Mouse (Mus musculus): Measurements from ENCODE around the gene Zfp287. TPM values are rescaled to one million over a fixed set of nuclear protein-coding genes. Genes with fewer than 3 reads are reported as not detected.

Gene Zfp287
- total RNA-seq, 2 experiments from 2014 or later: not detected

DNA sequence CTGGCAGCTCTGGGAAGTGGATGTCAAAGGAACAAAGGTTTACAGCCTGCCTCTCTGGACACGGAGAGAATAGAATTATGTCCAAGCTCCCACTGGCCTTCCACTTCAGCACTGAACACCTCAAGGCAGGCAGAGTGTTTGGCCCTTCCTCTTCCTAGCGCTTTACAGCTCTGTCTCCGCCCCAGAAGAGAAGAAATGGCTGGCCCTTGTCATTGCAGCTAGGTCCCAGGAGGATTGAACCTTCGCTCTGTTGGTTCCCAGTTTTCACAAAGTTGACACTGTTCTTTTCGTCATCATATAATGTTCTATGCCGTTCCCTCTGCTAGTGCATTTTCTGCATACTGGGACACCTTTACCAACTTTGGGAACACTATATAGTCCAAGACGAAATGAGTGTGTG, 23.5 kb downstream of the Zfp287 start:
- ATAC-seq (replicated peaks; ENCODE audit: low FRiP score, poor library complexity, severe bottlenecking): no peak

DNA sequence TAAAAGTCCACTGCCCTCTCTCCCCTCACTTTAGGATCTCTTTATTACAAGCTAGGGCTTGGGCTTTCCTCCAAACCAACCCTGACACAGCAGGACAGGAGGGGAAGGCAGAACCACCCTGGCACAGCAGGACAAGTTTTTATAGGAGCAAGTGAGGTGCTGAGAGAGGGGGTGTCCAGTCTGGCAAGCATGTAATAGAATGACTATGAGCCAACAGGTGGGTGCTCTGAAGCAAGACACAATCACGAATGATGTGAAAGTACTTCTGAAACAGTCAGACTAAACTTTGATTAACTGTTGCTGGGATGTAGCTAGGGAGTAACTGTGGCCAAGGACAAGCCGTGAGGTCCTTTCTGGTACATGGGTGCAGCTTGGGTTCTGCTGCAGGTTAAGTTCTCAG, 25.6 kb downstream of the Zfp287 start:
- ATAC-seq (replicated peaks; ENCODE audit: low FRiP score, poor library complexity, severe bottlenecking): no peak

DNA sequence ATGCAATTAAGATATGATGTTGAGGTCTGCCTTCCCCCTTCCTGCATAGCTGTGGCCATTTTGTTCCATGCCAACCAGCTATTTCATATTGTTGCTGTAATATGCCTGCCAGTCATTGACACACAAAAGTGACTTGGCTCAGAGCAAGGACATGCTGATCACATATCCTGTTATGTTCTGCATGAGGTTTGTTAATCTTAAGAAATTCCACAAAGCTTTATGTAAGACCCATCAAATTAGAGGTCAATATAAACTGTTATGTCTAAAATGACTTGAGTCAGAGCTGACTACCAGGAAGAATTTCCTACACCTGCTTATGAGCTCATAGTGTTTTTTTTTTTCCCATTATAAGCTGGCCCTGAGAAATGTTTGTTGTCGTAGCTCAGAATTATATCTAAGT, 30.5 kb downstream of the Zfp287 start:
- ATAC-seq (replicated peaks; ENCODE audit: low FRiP score, poor library complexity, severe bottlenecking): no peak

DNA sequence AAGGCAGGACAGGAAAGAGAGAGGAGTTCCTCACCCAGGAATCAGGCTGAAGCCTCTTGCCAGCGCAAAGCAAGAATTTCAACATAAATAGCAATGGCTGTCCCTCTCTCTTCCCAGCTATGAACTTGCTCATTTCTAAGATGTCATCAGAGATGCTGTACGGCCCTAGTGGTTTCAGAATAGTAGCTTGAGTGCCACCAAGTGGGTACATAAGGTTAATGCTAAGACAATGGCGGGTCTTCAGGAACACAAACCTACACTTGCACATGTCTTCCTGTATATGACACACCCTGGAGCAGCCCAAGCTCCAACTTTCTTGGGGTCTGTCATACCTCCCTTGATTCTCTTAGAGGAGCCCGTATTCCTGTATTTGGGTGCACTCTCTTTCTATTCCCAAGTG, 32.0 kb downstream of the Zfp287 start:
- ATAC-seq (replicated peaks; ENCODE audit: low FRiP score, poor library complexity, severe bottlenecking): no peak

DNA sequence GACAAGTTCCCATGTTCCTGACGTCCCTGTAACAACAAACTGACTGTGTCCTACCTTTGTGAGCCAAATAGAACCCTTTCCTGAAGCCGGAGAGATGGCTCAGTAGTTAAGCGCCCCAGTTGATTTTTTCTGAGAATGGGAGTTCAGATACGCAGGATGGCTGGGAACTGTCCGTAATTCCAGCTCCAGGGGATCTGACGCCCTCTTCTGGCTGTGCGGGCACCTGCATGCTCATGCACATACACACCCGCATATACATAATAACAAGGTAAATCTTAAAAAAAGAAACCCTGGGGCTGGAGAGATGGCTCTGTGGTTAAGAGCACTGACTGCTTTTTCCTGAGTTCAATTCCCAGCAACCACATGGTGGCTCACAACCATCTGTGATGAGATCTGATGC, 36.6 kb downstream of the Zfp287 start:
- no peak for ATAC-seq (replicated peaks; ENCODE audit: low FRiP score, poor library complexity, severe bottlenecking)

DNA sequence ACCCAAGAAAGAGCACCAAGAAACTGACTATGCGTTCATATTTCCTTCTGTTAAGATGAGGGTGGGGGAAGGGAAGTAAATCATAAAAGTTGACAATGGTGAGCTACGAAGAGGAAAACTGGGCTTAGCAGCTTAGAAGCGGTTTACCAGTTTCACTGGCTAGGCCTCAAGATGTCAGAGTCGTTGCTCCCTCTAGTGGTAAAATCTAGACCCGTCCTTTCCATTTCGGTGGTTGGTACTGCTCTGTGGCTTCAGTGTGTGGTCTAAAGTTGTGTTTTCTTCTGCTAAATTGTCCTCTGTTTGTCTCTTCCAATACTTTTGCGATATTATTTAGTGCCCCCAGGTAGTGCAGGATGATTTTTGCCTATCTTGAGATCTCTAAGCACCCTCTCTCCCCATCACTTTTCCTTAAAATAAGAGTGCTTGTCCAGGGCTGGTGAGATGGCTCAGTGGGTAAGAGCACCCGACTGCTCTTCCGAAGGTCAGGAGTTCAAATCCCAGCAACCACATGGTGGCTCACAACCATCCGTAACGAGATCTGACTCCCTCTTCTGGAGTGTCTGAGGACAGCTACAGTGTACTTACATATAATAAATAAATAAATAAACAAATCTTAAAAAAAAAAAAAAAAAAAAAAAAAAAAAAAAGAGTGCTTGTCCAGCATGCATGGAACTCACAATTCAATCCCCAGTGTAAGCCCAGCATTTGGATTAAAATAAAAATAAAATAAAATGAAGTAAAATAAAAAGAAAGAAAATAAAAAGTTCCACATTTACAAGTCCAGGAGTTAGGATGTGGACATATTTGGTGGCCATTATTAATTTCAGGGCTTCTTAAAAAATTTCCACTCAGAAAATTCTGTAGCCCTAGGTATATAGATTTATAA, 38.2 kb downstream of the Zfp287 start:
- ATAC-seq (replicated peaks; ENCODE audit: low FRiP score, poor library complexity, severe bottlenecking): peak; percentile 80

DNA sequence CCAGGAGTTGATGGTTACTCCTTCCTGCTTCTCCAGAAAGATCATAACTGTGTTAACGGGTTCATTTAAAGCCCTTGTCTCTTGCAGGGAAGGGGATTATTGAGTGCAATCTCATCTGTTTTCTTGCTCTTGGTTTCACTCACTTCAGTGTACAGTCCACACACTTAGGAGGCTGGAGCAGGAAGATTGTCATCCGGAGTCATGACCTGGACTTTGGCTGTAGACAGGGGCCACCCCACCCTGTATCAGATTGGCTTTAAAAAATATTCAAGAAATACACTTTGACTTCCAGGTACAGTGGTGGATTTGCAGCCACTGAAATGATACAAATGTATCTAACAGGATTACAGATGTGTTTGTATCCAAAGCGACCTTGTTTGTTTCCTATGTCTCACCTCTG, 40.1 kb downstream of the Zfp287 start:
- ATAC-seq (replicated peaks; ENCODE audit: low FRiP score, poor library complexity, severe bottlenecking): no peak; the same call in 1 of the 2 replicates

DNA sequence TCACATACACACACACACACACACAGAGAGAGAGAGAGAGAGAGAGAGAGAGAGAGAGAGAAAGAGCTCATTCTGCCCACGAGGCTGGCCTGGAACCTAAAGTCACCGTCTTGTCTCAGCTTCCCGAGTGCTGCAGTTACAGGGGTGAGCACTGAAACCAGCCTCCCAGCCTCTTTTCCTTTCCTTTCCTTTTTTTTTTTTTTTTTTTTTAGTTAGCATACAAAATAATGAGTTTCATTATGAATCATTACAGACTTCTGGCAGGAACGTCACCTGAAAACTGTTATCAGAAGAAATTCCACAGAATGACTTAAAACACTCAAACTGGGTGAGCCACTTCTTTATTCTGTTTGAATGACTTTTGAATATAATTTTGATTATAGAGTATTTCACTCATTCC, 51.8 kb downstream of the Zfp287 start:
- no peak for ATAC-seq (replicated peaks; ENCODE audit: low FRiP score, poor library complexity, severe bottlenecking)

DNA sequence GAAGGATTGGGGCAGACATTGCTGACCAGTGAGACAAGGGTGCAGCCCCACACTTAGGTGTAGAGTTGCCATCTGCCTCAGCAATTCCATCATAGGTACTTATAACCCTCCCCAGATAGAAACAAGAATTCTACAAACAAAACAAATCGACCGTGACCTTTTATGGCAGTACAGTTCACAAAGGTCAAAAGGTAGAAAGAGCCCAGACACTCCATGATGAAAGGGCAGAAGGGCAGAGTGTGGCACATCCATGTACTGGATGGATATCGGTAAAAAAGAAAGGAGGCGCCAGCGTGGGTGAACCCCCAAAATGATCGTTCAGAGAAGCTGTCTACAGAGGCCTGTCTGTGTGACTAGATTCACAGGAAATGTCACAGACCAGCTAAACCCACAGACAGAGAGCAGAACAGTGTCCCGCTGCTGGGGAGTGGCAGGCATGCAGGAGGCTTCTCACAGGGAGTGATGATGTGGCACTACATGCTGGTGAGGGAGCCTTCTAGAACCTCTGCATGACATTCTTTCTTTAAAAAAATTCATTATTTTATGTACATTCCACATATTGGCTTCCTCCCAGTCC, 52.8 kb downstream of the Zfp287 start:
- no peak for ATAC-seq (replicated peaks; ENCODE audit: low FRiP score, poor library complexity, severe bottlenecking)

DNA sequence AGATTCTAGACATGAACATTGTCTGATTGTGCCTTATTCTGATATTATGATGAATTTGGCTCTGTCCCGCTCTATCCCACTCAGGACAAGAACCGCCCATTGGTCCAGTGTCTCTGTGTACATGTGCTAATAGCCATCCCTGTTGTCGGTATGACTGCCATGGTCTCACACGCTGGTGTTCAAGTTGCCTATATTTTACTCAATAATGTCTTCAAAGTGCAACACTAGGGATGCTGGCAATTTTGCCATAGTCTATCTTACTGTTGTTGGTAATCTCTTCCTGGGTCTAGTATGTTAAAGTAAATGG, 55.5 kb downstream of the Zfp287 start:
- no peak for ATAC-seq (replicated peaks; ENCODE audit: low FRiP score, poor library complexity, severe bottlenecking)

DNA sequence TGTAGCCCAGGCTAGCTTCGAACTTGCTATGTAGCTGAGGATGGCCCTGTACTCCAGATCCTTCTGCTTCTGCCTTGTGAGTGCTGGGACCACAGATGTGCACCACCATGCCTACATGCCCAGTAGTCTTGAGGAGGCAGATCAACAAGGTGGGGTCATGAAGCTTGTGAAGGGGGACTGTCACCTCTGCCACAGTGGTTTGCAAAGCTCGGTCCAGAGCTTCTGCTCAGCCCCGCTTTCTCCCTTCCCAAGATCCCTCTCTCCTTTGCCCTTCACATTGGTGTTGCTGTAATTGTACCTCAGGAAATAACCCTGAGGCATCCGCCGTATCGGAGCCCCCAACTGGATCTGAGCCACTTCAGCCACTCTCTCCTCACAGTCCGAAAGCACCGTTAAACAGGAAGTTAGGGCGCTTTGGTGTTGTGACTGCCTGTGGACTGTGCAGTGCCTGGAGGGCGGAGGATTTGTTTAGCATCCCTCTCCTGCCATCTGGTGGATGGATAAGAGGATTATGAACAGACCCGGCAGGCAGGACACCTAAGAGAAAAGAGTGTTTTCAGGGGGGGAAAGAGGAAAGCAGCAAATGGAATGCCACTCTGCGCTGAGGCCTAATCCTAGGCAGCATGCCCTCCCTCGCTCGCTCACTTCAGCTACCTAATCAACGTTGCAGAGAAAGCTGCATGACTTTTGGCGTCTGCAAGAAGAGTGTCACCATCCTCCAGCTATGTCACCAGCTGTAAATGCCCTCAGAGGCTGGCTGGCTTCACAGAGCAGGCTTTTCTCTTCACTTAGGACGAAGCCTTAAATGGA, 56.0 kb downstream of the Zfp287 start:
- ATAC-seq (replicated peaks; ENCODE audit: low FRiP score, poor library complexity, severe bottlenecking): 0 out of 2 replicates have a peak, but pooled peaks have one; percentile 54

DNA sequence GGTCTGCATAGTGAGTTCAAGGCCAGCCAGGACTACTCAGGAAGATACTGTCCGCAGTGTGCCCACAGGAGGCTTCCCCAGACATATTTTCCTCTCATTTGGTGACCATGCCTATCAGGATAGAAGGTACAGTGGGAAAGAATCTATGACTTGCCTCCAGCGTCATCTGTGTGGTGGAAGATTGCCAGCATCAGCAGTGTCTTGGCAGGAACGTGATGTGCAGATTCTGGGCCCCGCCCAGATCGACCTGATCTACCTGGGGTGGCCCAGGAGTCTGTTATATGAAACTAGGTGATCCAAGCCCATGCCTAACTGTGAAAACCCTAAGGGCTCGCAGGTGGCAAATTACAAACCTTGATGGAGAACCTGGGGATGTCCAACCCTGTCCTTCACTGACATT, 61.7 kb downstream of the Zfp287 start:
- no peak for ATAC-seq (replicated peaks; ENCODE audit: low FRiP score, poor library complexity, severe bottlenecking)

DNA sequence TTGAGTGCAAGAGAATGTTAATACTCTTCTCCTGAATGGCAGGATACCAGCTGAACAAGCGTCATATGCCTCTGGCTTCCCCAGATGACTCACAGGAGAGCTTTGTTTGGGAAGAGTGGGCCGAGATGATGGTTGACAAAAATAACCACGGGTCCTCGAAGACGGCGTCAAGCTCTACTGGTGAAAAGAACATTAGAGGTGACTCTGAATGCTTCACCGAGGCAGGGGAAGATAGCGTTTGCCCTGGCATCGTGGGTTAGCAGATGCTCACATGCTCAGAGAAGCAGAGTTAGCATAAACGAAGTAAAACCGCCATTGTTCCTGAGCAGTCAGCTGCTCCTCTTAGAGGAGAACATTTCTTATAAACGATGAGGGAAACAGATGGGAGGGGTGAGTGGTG, 62.2 kb downstream of the Zfp287 start:
- no peak for ATAC-seq (replicated peaks; ENCODE audit: low FRiP score, poor library complexity, severe bottlenecking)

DNA sequence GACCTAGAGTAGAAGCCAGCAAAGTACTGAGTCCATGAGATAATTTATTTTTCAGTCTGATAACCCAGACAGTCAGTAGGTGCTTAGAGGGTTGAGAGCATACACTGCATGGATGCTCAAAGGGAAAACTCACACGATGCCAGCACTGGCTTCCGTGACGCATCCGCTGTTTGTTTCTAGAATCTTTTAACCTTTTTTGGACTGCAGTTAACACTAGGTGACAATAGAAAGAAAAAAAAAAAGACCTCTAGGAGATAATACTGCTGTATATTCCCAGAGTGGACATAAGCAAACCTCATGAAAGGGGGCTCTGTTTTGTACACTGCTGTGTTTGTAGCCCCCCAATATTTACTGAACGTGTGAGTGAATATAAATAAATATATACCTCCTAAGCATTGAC, 62.7 kb downstream of the Zfp287 start:
- ATAC-seq (replicated peaks; ENCODE audit: low FRiP score, poor library complexity, severe bottlenecking): no peak

DNA sequence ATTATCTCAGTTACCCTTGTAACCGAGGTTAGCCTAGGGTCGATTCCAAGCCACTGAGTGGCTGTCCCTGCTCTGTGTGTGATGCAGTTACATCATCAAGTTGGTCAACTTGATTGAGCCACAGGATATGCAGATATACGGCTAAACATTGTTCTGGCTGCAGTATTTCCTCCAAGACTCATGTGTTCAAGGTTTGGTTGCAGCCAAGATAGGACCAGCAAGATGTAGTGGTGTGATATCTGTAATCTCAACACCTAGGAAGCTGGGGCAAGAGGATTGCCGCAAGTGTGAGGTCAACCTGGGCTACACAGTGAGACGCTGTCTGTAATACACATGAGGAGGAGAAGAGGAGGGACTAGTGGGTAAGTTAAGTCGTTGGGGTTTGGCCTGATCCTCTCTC, 67.5 kb downstream of the Zfp287 start:
- ATAC-seq (replicated peaks; ENCODE audit: low FRiP score, poor library complexity, severe bottlenecking): no peak

DNA sequence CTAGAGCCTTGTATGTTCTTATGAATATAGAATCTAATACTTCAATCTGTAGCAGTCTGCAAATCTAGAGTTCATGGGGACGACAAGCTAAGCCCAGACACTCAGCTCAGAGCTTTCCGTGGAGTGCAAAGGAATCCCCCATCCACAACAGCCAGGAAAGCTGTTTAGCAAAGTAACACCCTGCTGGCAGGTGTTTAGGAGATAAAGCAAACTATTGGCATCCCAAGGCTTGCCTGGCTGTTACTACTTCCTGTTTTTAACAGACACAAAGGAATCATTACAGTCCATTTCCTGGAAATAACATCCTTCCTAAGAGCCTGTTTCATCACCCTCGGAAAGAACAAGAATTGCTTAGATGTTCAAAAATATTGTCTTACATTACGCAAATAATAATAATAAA, 70.8 kb downstream of the Zfp287 start:
- ATAC-seq (replicated peaks; ENCODE audit: low FRiP score, poor library complexity, severe bottlenecking): no peak

DNA sequence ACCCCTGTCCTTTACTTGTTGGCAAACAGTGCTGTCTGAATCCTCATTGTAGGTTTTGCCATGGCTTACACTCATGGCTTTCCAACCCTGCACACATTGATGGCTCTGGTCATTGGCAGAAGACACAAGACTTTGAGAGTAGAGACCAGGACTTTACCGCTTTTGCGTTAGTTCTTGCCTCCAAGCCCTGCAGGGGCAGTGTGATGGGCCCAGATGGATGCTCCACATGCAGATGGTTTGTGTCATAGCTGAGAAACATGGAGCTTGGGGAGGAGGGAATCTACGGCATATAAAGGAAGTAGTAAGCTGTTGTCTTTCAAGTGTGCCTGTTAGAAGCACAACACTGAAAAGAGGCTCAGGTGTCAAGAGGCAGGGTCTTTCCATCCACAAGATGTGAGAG, 79.6 kb downstream of the Zfp287 start:
- no peak for ATAC-seq (replicated peaks; ENCODE audit: low FRiP score, poor library complexity, severe bottlenecking)

DNA sequence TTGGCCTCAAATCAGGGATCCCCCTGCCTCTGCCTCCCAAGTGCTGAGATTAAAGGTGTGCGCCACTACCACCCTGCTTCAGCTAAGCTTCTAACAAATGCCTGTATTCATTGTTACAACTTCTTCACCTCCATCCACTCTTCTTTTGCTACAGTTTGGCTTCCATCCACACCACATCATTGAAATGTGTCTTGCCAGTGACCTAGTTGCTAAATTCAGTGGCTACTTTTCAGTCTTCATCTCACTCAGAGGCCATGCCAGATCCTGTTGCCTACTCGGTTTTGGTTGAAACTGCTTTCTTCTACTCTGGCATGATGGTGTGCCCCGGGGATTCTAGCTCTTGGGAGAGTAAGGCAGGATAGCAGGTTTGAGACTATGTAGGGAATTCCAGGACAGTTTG, 80.1 kb downstream of the Zfp287 start:
- no peak for ATAC-seq (replicated peaks; ENCODE audit: low FRiP score, poor library complexity, severe bottlenecking)
